Mouse (Mus musculus): ENCODE measurements around the gene Syt7.

Gene Syt7

GRCm38 (mm10) chr19:10459907-10460306 lies 71.0 kb downstream of the Syt7 start:
- DNase-seq (ENCODE audit: low spot score): peak; percentile 60

- DNase-seq (ENCODE audit: low spot score): no peak
These were observed 72.7 kb downstream of the Syt7 start for GRCm38 (mm10) chr19:10461584-10461983.

GRCm38 (mm10) chr19:10464427-10464826 lies 75.5 kb downstream of the Syt7 start:
- DNase-seq (ENCODE audit: low spot score): no peak

GRCm38 (mm10) chr19:10469171-10469658 lies 80.3 kb downstream of the Syt7 start:
- peak; percentile 63 for DNase-seq (ENCODE audit: low spot score)

GRCm38 (mm10) chr19:10472958-10473357 lies 84.1 kb downstream of the Syt7 start:
- peak; percentile 23 for DNase-seq (ENCODE audit: low spot score)

- DNase-seq (ENCODE audit: low spot score): no peak
These were observed 84.9 kb downstream of the Syt7 start for GRCm38 (mm10) chr19:10473779-10474178.

- no peak for DNase-seq (ENCODE audit: low spot score)
These were observed 90.7 kb downstream of the Syt7 start for GRCm38 (mm10) chr19:10479541-10479940.

- DNase-seq (ENCODE audit: low spot score): no peak
These were observed 93.8 kb downstream of the Syt7 start, which contains the start of gene Ppp1r32 for GRCm38 (mm10) chr19:10482703-10483102. Gene Ppp1r32 (minus strand): TSS chr19:10482928.

- peak; percentile 72 for DNase-seq (ENCODE audit: low spot score)
These were observed 97.4 kb downstream of the Syt7 start for GRCm38 (mm10) chr19:10486264-10486738.

GRCm38 (mm10) chr19:10495670-10496069 lies 106.8 kb downstream of the Syt7 start:
- DNase-seq (ENCODE audit: low spot score): no peak

- no peak for DNase-seq (ENCODE audit: low spot score)
These were observed 108.1 kb downstream of the Syt7 start for GRCm38 (mm10) chr19:10496976-10497375.

GRCm38 (mm10) chr19:10497512-10498160 lies 108.7 kb downstream of the Syt7 start:
- no peak for DNase-seq (ENCODE audit: low spot score)

- DNase-seq (ENCODE audit: low spot score): no peak
These were observed 111.7 kb downstream of the Syt7 start for GRCm38 (mm10) chr19:10500581-10500980.

GRCm38 (mm10) chr19:10502571-10502970 lies 113.7 kb downstream of the Syt7 start:
- no peak for DNase-seq (ENCODE audit: low spot score)

Data from layer of hippocampus, adult 11-12 months (tissue).